In genomic region chr6:112903796-112904195, GRCm38 (mm10) we compare ENCODE assay signal across 18 mouse cellular contexts. TPM values are rescaled to one million over a fixed set of nuclear protein-coding genes. Genes with fewer than 3 reads are reported as not detected.
DNase-seq lines count a peak whose midpoint lies in the region; ATAC-seq and TF ChIP-seq lines count a peak whose summit lies in the region.
"Had no signal": no experiment of that assay in that cellular context is flagged by ENCODE, and none has a peak within 500 bp of the region (broad histone marks: within the 10 kb centered on the region; RNA-seq: fewer than 3 reads in every experiment).

No protein-coding gene starts in this region.

- peak overlapping the region; percentile 31; the same call in 1 of the 2 replicates for H3K27ac ChIP-seq in stomach, embryonic 15.5 days
- no peak overlapping the region for H3K27ac ChIP-seq in stomach, postnatal 0 days (replicated peaks)
- peak overlapping the region; percentile 96 for H3K27ac ChIP-seq in hindbrain, embryonic 11.5 days (ENCODE audit: low read depth, low read length)
- H3K27ac ChIP-seq in midbrain, embryonic 12.5 days (replicated peaks) = peak overlapping the region; percentile 97
- peak overlapping the region; percentile 61; the same call in 1 of the 2 replicates for H3K27ac ChIP-seq in neural tube, embryonic 15.5 days (replicated peaks)
- H3K27ac ChIP-seq: liver, embryonic 13.5 days had no signal

- DNase-seq in stomach, postnatal 0 days (ENCODE audit: low spot score) = no peak
- DNase-seq in hindbrain, embryonic 11.5 days (ENCODE audit: low spot score) = no peak
- no peak for DNase-seq in embryo, embryonic 10 days (ENCODE audit: low spot score)
- no peak for DNase-seq in right cerebral cortex, postnatal 4 days
- DNase-seq: gastrocnemius, postnatal 36 days; heart, postnatal 4 days; kidney, adult 2 months; kidney, postnatal 36 days; layer of hippocampus, postnatal 36 days; liver, embryonic 13.5 days had no signal

- ATAC-seq in stomach, embryonic 15.5 days (ENCODE audit: insufficient read depth, low FRiP score, low read depth) = no peak
- ATAC-seq in stomach, postnatal 0 days (ENCODE audit: low FRiP score, low TSS enrichment) = no peak
- peak; percentile 17 for ATAC-seq in hindbrain, embryonic 11.5 days (ENCODE audit: low FRiP score)
- ATAC-seq in midbrain, embryonic 12.5 days (ENCODE audit: low FRiP score, low read depth) = peak; percentile 0; the same call in 1 of the 2 replicates
- no peak for ATAC-seq in neural tube, embryonic 15.5 days (ENCODE audit: low FRiP score)
- ATAC-seq in monocyte, adult 5-6 weeks (replicated peaks; ENCODE audit: insufficient number of reproducible peaks, low FRiP score, low TSS enrichment, poor library complexity, severe bottlenecking) = no peak
- ATAC-seq: lung, postnatal 0 days had no signal

- no peaks in the 10 kb centered on the region for H3K9me3 ChIP-seq in stomach, embryonic 15.5 days
- no peaks in the 10 kb centered on the region for H3K9me3 ChIP-seq in stomach, postnatal 0 days (ENCODE audit: control insufficient read depth, low read length)
- H3K9me3 ChIP-seq in hindbrain, embryonic 11.5 days (ENCODE audit: control insufficient read depth, low read length) = no peaks in the 10 kb centered on the region
- no peaks in the 10 kb centered on the region for H3K9me3 ChIP-seq in midbrain, embryonic 12.5 days
- no peaks in the 10 kb centered on the region for H3K9me3 ChIP-seq in neural tube, embryonic 15.5 days (replicated peaks)
- H3K9me3 ChIP-seq: limb, embryonic 10.5 days; liver, embryonic 13.5 days; megakaryocyte, embryonic 14.5 days had no signal

- TF ChIP-seq EP300 in stomach, postnatal 0 days (optimal IDR thresholded peaks at IDR 0.05) = no peak

- H3K4me1 ChIP-seq in stomach, embryonic 15.5 days = no peaks in the 10 kb centered on the region; the same call in 1 of the 2 replicates
- no peaks in the 10 kb centered on the region for H3K4me1 ChIP-seq in stomach, postnatal 0 days (replicated peaks; ENCODE audit: control insufficient read depth, insufficient read depth)
- peaks cover 28% of the 10 kb centered on the region for H3K4me1 ChIP-seq in hindbrain, embryonic 11.5 days (replicated peaks; ENCODE audit: control insufficient read depth, insufficient read depth, low read length)
- H3K4me1 ChIP-seq in midbrain, embryonic 12.5 days = peaks cover 62% of the 10 kb centered on the region
- H3K4me1 ChIP-seq in neural tube, embryonic 15.5 days = peaks cover 57% of the 10 kb centered on the region

- no peaks in the 10 kb centered on the region for H3K36me3 ChIP-seq in stomach, embryonic 15.5 days
- H3K36me3 ChIP-seq in stomach, postnatal 0 days (ENCODE audit: control insufficient read depth, insufficient read depth, low read length) = no peaks in the 10 kb centered on the region
- H3K36me3 ChIP-seq in hindbrain, embryonic 11.5 days (ENCODE audit: control insufficient read depth, insufficient read depth, low read length) = no peaks in the 10 kb centered on the region
- H3K36me3 ChIP-seq in midbrain, embryonic 12.5 days = peaks cover 20% of the 10 kb centered on the region; the same call in 1 of the 2 replicates
- no peaks in the 10 kb centered on the region for H3K36me3 ChIP-seq in neural tube, embryonic 15.5 days
- H3K36me3 ChIP-seq: limb, embryonic 10.5 days; liver, embryonic 13.5 days had no signal

- TF ChIP-seq CTCF in stomach, postnatal 0 days (IDR thresholded peaks at IDR 0.05; ENCODE audit: low read depth) = no peak

- 95% methylated on average over 5 of the region's 5 CpGs for WGBS in stomach, embryonic 15.5 days
- WGBS in stomach, postnatal 0 days = 91% methylated on average over 5 of the region's 5 CpGs
- WGBS in hindbrain, embryonic 11.5 days = 88% methylated on average over 5 of the region's 5 CpGs
- WGBS in midbrain, embryonic 12.5 days = 82% methylated on average over 5 of the region's 5 CpGs
- WGBS in neural tube, embryonic 15.5 days = 88% methylated on average over 5 of the region's 5 CpGs

- H3K9ac ChIP-seq in stomach, embryonic 15.5 days = no peak overlapping the region
- no peak overlapping the region for H3K9ac ChIP-seq in stomach, postnatal 0 days (ENCODE audit: low read length)
- no peak overlapping the region for H3K9ac ChIP-seq in hindbrain, embryonic 11.5 days (ENCODE audit: low read depth, low read length)
- no peak overlapping the region for H3K9ac ChIP-seq in midbrain, embryonic 12.5 days (replicated peaks)
- no peak overlapping the region for H3K9ac ChIP-seq in neural tube, embryonic 15.5 days (replicated peaks)
- H3K9ac ChIP-seq: liver, embryonic 13.5 days had no signal

- H3K27me3 ChIP-seq in stomach, embryonic 15.5 days (replicated peaks) = no peaks in the 10 kb centered on the region
- no peaks in the 10 kb centered on the region for H3K27me3 ChIP-seq in stomach, postnatal 0 days (ENCODE audit: control insufficient read depth, insufficient read depth, low read length)
- H3K27me3 ChIP-seq in hindbrain, embryonic 11.5 days (ENCODE audit: control insufficient read depth, insufficient read depth, low read length) = no peaks in the 10 kb centered on the region
- H3K27me3 ChIP-seq in midbrain, embryonic 12.5 days = no peaks in the 10 kb centered on the region
- H3K27me3 ChIP-seq in neural tube, embryonic 15.5 days (replicated peaks) = no peaks in the 10 kb centered on the region
- H3K27me3 ChIP-seq: liver, embryonic 13.5 days; megakaryocyte, embryonic 14.5 days had no signal

- no peak overlapping the region for H3K4me2 ChIP-seq in stomach, embryonic 15.5 days
- H3K4me2 ChIP-seq in stomach, postnatal 0 days (replicated peaks; ENCODE audit: low read depth) = no peak overlapping the region
- no peak overlapping the region for H3K4me2 ChIP-seq in hindbrain, embryonic 11.5 days (replicated peaks; ENCODE audit: low read depth, low read length)
- H3K4me2 ChIP-seq in midbrain, embryonic 12.5 days (replicated peaks) = peak overlapping the region; percentile 39
- H3K4me2 ChIP-seq in neural tube, embryonic 15.5 days = no peak overlapping the region
- H3K4me2 ChIP-seq: heart, embryonic 11.5 days; liver, embryonic 13.5 days had no signal

- H3K4me3 ChIP-seq in stomach, embryonic 15.5 days (replicated peaks) = no peak overlapping the region
- no peak overlapping the region for H3K4me3 ChIP-seq in stomach, postnatal 0 days (ENCODE audit: low read depth, low read length)
- no peak overlapping the region for H3K4me3 ChIP-seq in hindbrain, embryonic 11.5 days (ENCODE audit: low read depth, low read length)
- peak overlapping the region; percentile 14 for H3K4me3 ChIP-seq in midbrain, embryonic 12.5 days
- H3K4me3 ChIP-seq in neural tube, embryonic 15.5 days (replicated peaks) = no peak overlapping the region
- H3K4me3 ChIP-seq: limb, embryonic 10.5 days; liver, embryonic 13.5 days; megakaryocyte, embryonic 14.5 days had no signal

RNA-seq across cellular contexts. Expression of gene Srgap3, which starts 43.3 kb away (rescaled TPM):
- 5.3 and 6.6 TPM in 2 replicates for polyA plus RNA-seq in stomach, embryonic 15.5 days (2015; fragmentation: Nextera tagmentation; extraction: Ambion mirVana)
- polyA plus RNA-seq in stomach, postnatal 0 days (2015; fragmentation: Nextera tagmentation; extraction: Ambion mirVana) = 1.5 and 1.6 TPM in 2 replicates
- polyA plus RNA-seq in hindbrain, embryonic 11.5 days (2014; fragmentation: Nextera tagmentation; extraction: Ambion mirVana) = 49.8 and 89.6 TPM in 2 replicates
- 60.5 and 63.7 TPM in 2 replicates for polyA plus RNA-seq in midbrain, embryonic 12.5 days (2016; fragmentation: Nextera tagmentation; extraction: Ambion mirVana)
- polyA plus RNA-seq in neural tube, embryonic 15.5 days (2015; fragmentation: Nextera tagmentation; extraction: Ambion mirVana) = 24.1 and 26.3 TPM in 2 replicates
- 2.5 to 23.9 TPM (median 4.5 TPM) in 3 replicates for total RNA-seq in monocyte, adult 5-6 weeks (2017)

Comparison
In these comparisons a context has a peak if more than half of its experiments do, and no peak if none do; other contexts are left out.
1. ATAC-seq: peak in hindbrain, embryonic 11.5 days (single experiment) and midbrain, embryonic 12.5 days (single experiment); none in stomach, embryonic 15.5 days (single experiment), stomach, postnatal 0 days (single experiment), neural tube, embryonic 15.5 days (single experiment) and monocyte, adult 5-6 weeks (single experiment).